Mouse (Mus musculus) ES-E14 (cell line): ENCODE results near the gene Mex3d.

Experiments used
- CHD2 ChIP-seq: IDR thresholded peaks from 2 replicates; pipeline ENCODE4 v1.6.1; 2014; ENCODE audit warnings: mild to moderate bottlenecking, low read depth, low read length, inconsistent platforms
- ZC3H11A ChIP-seq: IDR thresholded peaks from 2 replicates; pipeline ENCODE4 v1.6.1; 2012; ENCODE audit warnings: low read depth, mild to moderate bottlenecking, inconsistent platforms, low read length, borderline replicate concordance
- ZNF384 ChIP-seq: IDR thresholded peaks from 2 replicates; pipeline ENCODE4 v1.6.1; 2012; ENCODE audit warnings: low read depth, low read length, inconsistent platforms

DNA sequence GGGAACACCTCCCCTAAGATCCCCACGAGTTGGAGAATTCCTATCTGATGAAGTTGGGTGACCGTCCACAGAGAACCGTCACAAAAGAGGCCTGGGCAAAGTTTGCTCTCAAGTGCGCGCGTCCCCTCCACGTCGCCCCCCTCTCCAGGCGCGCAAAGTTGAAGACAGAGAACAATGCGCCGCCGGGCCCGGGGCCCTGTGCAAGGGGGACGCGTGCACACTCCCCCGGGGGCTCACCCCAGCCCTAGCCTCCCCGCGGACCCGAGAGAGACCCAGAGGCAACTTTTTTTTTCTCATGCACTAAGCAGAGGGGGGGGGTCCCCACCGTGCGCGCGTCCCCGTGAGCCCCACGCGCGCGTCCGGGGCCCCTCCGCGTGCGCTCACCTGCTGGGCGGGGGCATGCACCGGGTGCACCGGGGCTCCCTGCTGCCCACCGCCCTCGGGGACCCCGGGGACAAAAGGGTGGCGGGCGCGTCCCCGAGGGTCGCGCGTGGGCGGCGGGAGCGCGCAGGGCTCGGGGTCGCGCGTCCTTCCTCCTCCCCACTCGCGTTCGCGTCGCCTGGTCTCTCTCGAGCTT is 45.6 kb upstream of the Mex3d start:
- TF ChIP-seq ZNF384 (peak; percentile 58; the same call in 1 of the 2 replicates), CHD2 (no peak), ZC3H11A (no peak)
